Mouse (Mus musculus): ENCODE measurements around the gene Nhej1.
A peak's percentile ranks its signal among the peaks of the same experiment; 100 is the strongest.

Gene Nhej1

GRCm38 (mm10) chr1:74927621-74928296 lies 197.2 kb downstream of the Nhej1 start:
- DNase-seq, result no peak

GRCm38 (mm10) chr1:74926721-74927120 lies 198.3 kb downstream of the Nhej1 start:
- DNase-seq, result peak; percentile 76

GRCm38 (mm10) chr1:74924464-74924863 lies 200.5 kb downstream of the Nhej1 start:
- DNase-seq, result peak; percentile 60
